Mouse (Mus musculus) heart, postnatal 14 days (tissue): ENCODE results near the gene Smim13. TPM values are rescaled to one million over a fixed set of nuclear protein-coding genes. Genes with fewer than 3 reads are reported as not detected.

ENCODE experiments used
- DNase-seq, 2 experiments: peaks; one replicate each; pipeline ENCODE4 v3.0.0; 2021 to 2022
- intact Hi-C: fragments of 180-260 bp; cut with DNase I; formaldehyde crosslinking; loops from one replicate; pipeline ENCODE4 v1.15.1; 2025
- total RNA-seq, 2 experiments: library from RNA; stranded (reverse); gene quantifications; 2 replicates each; pipeline ENCODE4 v1.2.3; 2021

Gene Smim13
- total RNA-seq, 2 experiments from 2014 or later, result 22.5 to 22.7 TPM

GRCm38 (mm10) chr13:41280696-41281095 lies 31.1 kb downstream of the Smim13 start:
- intact Hi-C loops, result no loop called here
- DNase-seq, result no peak

- peak; percentile 71 to 88 for DNase-seq
- intact Hi-C loops, result loop anchor here (1.0 kb wide), 1 partner anchor 289 kb away; no protein-coding TSS in a partner anchor
These were observed 33.6 kb downstream of the Smim13 start for GRCm38 (mm10) chr13:41283256-41283655.

GRCm38 (mm10) chr13:41285448-41285847 lies 35.8 kb downstream of the Smim13 start:
- no peak for DNase-seq
- intact Hi-C loops, result no loop called here

- DNase-seq, result no peak
These were observed 36.6 kb downstream of the Smim13 start for GRCm38 (mm10) chr13:41286285-41286684.

GRCm38 (mm10) chr13:41291466-41291974 lies 41.9 kb downstream of the Smim13 start:
- no peak for DNase-seq
- intact Hi-C loops, result no loop called here

More at GRCm38 (mm10) chr13:41286285-41286684, 36.6 kb downstream of the Smim13 start:
- intact Hi-C loops, result no loop called here

- intact Hi-C loops, result no loop called here
- no peak for DNase-seq
These were observed 44.0 kb downstream of the Smim13 start for GRCm38 (mm10) chr13:41293595-41293994.

GRCm38 (mm10) chr13:41295886-41296285 lies 46.2 kb downstream of the Smim13 start:
- DNase-seq, result no peak
- intact Hi-C loops, result no loop called here

- no peak for DNase-seq
- intact Hi-C loops, result no loop called here
These were observed 46.8 kb downstream of the Smim13 start for GRCm38 (mm10) chr13:41296396-41296795.

- intact Hi-C loops, result no loop called here
- no peak for DNase-seq
These were observed 48.9 kb downstream of the Smim13 start for GRCm38 (mm10) chr13:41298533-41298932.

- intact Hi-C loops, result no loop called here
- no peak for DNase-seq
These were observed 49.4 kb downstream of the Smim13 start for GRCm38 (mm10) chr13:41298996-41299395.

GRCm38 (mm10) chr13:41300037-41300436 lies 50.4 kb downstream of the Smim13 start:
- intact Hi-C loops, result loop anchor here (5.0 kb wide), 1 partner anchor 37 kb away; no protein-coding TSS in a partner anchor
- DNase-seq, result no peak

- DNase-seq, result peak; percentile 82 to 92
- intact Hi-C loops, result loop anchor here (1.0 to 5.0 kb wide), 2 partner anchors 35 to 57 kb away; no protein-coding TSS in a partner anchor
These were observed 53.1 kb downstream of the Smim13 start for GRCm38 (mm10) chr13:41302716-41303115.

- intact Hi-C loops, result no loop called here
These were observed 71.1 kb downstream of the Smim13 start for GRCm38 (mm10) chr13:41320749-41321148.

GRCm38 (mm10) chr13:41321433-41321832 lies 71.8 kb downstream of the Smim13 start:
- intact Hi-C loops, result no loop called here
- no peak for DNase-seq

More at GRCm38 (mm10) chr13:41320749-41321148, 71.1 kb downstream of the Smim13 start:
- no peak for DNase-seq

GRCm38 (mm10) chr13:41324631-41325030 lies 75.0 kb downstream of the Smim13 start:
- no peak for DNase-seq
- intact Hi-C loops, result no loop called here

GRCm38 (mm10) chr13:41325346-41325745 lies 75.7 kb downstream of the Smim13 start:
- no peak for DNase-seq
- intact Hi-C loops, result no loop called here

- DNase-seq, result no peak
- intact Hi-C loops, result no loop called here
These were observed 76.5 kb downstream of the Smim13 start for GRCm38 (mm10) chr13:41326134-41326533.

Other genes starting within 250 kb of the Smim13 start
- 10 to 100 TPM; 25.4 to 25.8 TPM for gene Pak1ip1, start 248.8 kb upstream of the Smim13 start, total RNA-seq
- gene Tmem14c, start 233.6 kb upstream of the Smim13 start, total RNA-seq, result 100 to 1,000 TPM; 175 to 198 TPM
- gene Mak, start 170.1 kb upstream of the Smim13 start, total RNA-seq, result under 1 TPM in 1 of 2 experiments, not detected in 1; 0.19 TPM
- gene Gcm2, start 138.8 kb upstream of the Smim13 start, total RNA-seq, result not detected
- not detected for gene Sycp2l, start 135.5 kb upstream of the Smim13 start, total RNA-seq
- under 1 TPM; 0.19 to 0.37 TPM for gene Elovl2, start 29.4 kb upstream of the Smim13 start, total RNA-seq
- not detected for gene Gm17364, start 24.1 kb downstream of the Smim13 start, total RNA-seq
- 10 to 100 TPM; 29.3 to 35.2 TPM for gene Nedd9, start 237.5 kb downstream of the Smim13 start, total RNA-seq